Mouse (Mus musculus): Measurements from ENCODE around the gene Ccdc160. TPM values are rescaled to one million over a fixed set of nuclear protein-coding genes. Genes with fewer than 3 reads are reported as not detected.

Gene Ccdc160
- total RNA-seq, 1 experiment from 2014 or later: not detected

DNA sequence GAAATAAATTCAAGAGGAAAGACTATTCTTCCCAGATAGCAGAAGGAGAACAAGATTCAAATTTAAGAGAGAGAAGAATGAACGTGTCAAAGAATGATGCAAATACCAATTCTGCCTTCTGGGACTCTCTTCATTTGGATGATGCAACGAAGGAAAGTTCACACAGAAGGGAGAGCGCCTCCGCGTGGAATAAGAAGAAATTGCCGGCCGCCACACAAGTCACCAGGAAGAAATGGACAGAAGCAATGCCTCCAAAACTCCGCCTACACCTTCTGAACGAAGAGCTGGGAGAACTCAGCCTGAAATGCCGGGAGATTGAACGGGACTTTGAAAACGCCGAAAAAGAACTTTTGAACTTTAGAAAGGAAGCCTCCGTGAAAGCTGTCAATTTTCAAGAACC is 7.3 kb downstream of the Ccdc160 start:
- ATAC-seq (ENCODE audit: extremely low read depth, insufficient number of reproducible peaks, low FRiP score, poor library complexity, severe bottlenecking): no peak

DNA sequence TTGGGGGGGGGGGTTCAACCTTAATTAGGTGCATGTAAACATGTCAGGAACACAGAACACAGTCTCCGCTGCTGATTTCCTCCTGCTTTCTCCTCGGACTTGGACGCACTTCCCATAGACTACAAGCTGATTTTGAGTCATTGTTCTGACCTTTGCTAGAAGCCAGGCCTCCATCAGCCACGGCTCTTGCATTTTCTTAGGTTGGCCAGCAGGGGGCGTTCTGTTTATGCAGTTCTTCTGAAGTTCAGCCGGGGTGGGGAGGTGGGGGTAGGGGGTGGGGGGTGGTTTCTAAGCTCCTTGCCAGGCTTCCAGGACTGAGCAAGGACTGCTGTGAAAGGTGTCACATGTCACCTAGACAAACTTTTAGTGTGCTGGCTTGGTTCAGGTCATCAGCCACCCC is 8.6 kb downstream of the Ccdc160 start:
- no peak for ATAC-seq (ENCODE audit: extremely low read depth, insufficient number of reproducible peaks, low FRiP score, poor library complexity, severe bottlenecking)

DNA sequence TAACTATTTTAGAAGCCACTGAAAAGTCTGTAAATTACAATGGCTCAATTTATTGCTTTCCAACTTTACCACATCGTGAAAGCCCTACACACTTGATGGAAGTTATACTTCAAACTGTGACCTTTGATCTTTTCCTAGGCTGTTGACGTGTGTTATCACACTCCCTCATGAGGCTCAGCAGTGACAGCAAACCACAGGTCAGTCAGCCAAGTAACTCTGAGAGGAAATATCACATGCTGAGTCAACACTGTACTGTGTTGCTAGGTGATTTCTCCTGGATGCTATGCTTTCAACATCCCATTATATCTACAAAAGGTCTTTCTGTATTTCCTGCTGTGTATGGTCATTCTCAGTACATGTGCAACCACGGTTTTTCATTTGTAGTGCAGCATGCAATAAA is 28.3 kb downstream of the Ccdc160 start:
- ATAC-seq (ENCODE audit: extremely low read depth, insufficient number of reproducible peaks, low FRiP score, poor library complexity, severe bottlenecking): no peak

Other genes starting within 250 kb of the Ccdc160 start
- 0.23 TPM in 1 of 2 replicates, not detected in the other for gene Gpc3, start 177.2 kb upstream of the Ccdc160 start, total RNA-seq (2017)
- gene Phf6, start 121.1 kb downstream of the Ccdc160 start, total RNA-seq (2017): 26.2 and 27.9 TPM in 2 replicates
- gene Hprt, start 196.9 kb downstream of the Ccdc160 start, total RNA-seq (2017): 96.3 and 99.9 TPM in 2 replicates